Mouse (Mus musculus) frontal cortex, postnatal 14 days (tissue): ENCODE results near the gene Nav2.

ENCODE experiments used
- DNase-seq, 2 experiments: peaks; one replicate each; pipeline ENCODE4 v3.0.0; 2022; ENCODE audit warnings: low spot score in 2 of 2

The Nav2 gene

GRCm38 (mm10) chr7:48934816-48935215 lies 26.3 kb downstream of the Nav2 start:
- no peak for DNase-seq

DNA sequence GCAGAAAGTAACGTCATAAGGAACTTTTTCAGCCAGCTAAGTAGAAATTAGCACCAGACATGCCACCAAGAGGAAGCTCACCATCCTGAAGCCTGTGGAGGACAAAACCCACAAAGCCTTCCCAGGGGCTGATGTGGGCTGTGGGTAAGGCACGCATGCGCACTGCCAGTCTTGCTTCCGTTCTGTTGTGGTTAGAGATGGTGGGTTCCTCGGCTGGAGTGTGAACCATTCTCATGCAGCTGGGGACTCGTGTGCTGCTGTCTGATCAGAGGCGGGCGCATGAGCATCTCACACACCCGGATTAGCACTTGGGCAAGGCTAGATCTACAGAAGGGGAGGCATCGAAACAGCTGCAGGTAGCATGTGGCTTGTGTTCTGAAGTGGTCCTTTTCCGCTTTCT lies 29.0 kb downstream of the Nav2 start:
- DNase-seq: no peak

- DNase-seq: no peak
These were observed 29.7 kb downstream of the Nav2 start for GRCm38 (mm10) chr7:48938190-48938589.

GRCm38 (mm10) chr7:48948381-48949108 lies 40.0 kb downstream of the Nav2 start:
- DNase-seq: no peak

DNA sequence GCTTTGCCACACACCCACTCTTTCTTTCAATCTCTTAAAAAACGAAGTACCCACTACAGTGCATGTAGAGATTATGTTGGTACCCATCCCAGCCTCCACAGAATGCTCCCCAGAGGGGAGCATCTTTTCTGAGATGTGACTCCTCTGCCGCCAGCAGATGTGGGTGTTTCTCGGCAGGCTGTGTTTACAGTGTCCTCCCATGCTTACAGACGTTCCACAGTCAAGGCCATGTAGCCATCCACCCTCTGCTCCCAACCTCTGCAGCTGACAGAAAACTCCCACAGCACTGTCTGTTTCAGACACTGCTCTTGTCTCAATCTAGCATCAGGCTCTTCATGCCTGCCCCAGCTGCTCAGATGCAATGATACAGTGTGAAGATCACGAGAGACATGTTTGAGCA lies 46.0 kb downstream of the Nav2 start:
- DNase-seq: no peak

DNA sequence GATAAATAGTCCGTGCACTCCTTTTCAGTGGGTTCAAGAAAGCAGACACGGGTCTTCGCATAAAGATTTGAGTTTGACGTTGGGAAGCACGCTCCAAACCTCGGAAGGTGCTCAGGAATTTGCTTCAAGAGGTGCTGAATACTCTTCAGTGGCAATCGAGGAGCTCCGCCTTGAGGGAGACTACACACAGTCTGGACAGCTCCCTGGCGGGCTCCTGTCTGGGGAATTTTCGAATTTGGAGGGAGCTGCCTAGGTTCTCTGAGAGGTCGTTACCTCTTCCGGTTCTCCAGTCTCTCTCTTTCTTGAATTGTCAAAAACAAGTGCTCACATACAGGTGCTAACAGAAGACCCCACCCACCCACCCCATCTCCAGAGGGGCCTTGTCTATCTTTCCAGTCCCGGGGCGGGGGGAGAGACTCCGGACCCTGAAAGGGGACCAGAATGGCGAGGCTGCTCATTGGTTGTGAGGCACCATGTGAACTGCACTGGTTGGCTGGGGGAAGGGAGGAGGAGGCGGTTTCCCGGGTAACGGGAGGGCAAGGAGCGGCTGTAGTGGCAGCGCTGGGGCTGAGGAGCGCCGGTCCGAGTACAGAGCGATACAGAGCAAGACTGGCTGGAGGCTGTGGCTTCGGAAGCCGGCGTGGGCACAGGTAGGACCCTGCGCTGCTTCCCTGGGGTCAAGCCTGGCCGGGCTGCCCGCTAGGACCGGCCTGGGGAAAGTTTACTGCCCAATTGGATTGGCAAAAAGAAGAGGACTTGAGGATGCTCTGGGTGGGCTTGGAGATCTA lies 50.2 kb downstream of the Nav2 start:
- DNase-seq: peak; percentile 80 to 82

DNA sequence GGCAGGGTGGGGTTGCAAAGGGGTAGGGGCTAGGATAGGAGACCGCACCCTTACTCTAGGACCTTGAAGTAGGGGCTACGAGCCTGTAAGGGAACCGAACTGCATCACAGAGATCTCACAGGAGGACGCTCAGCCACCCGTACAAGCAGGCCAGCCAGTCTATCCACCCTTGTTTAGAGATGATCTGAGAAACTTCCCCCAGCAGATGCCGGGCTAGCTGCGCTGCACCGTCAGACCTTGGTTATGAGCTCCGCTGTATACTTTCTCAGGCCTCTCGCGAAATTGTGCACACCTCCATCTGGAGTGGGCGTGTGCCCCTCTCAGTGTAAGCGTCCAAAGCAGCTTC lies 50.8 kb downstream of the Nav2 start:
- no peak for DNase-seq

DNA sequence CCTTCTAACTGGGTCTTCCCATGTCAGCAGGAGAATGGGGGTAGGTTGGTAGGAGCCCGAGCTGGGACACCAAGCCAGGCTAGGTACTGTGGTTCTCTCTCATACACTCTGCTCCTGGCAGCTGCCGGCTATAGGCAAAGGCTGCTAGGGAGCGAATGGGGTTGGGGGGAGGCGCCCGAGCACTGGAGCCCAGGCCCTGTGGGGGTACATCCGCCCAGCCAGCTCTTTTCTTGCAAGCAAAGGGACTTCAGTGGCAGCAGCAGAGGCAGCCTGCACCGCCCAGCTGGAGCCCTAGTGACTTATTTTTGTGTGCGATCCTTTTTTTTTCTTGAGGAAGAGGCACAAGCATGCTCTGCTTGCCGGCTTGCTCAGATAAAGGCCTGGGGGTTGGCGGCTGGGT lies 51.6 kb downstream of the Nav2 start:
- no peak for DNase-seq

- DNase-seq: no peak
These were observed 53.0 kb downstream of the Nav2 start for GRCm38 (mm10) chr7:48961501-48961900.

- DNase-seq: no peak
These were observed 53.4 kb downstream of the Nav2 start for GRCm38 (mm10) chr7:48961935-48962334.

GRCm38 (mm10) chr7:48963112-48963511 lies 54.6 kb downstream of the Nav2 start:
- DNase-seq: no peak

DNA sequence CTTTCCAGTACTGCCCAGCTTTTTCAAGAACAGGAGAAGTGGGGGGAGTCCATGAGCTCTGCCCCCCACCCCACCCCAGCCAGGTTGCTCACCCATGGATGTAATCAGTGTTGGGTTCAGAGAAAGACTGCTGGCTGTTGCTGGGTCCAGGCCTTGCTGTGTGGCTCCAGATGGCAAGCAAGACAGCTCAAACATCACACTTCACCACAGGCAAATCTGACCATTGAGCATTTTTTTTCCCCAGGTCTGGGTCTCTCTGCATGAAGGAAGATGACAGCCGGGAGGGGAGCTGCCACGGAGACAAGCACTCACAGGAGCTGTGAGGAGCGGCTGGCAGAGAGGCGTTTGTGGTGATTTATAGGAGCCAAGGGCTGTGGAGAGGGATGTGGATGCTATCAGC lies 55.0 kb downstream of the Nav2 start:
- no peak for DNase-seq

DNA sequence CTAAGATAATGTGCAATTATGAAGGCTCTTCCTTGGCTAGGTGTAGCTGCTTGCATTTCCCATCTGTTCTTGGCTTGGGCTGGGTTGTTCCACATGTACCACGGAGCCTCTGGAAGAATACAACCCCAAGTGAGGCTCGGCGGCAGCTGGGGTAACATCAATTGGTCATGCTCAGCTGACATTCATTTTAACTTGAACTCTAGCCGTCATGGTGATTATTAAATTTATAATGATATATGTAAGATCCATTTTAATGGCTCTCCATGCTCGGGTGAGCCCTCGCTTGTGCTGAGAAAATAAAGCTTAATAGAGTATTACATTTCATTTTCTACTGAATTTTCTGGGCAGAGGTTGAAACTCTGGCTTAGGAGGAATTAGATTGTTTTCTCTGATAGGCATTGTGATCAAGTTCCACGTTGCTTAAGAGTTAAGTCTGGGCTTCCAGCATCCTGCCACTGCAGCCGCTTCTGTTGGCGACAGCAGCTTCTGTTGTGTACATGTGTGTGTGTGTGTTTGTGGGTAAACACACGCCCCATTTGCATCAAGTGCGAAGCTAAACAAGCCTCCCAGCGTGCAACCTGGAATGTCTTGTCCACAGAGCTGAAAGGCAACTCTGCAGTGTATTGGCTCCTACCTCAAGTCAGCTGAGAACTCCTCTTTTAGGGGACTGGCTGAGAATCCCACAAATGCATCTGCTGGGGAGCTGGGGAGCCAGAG lies 57.4 kb downstream of the Nav2 start:
- no peak for DNase-seq

DNA sequence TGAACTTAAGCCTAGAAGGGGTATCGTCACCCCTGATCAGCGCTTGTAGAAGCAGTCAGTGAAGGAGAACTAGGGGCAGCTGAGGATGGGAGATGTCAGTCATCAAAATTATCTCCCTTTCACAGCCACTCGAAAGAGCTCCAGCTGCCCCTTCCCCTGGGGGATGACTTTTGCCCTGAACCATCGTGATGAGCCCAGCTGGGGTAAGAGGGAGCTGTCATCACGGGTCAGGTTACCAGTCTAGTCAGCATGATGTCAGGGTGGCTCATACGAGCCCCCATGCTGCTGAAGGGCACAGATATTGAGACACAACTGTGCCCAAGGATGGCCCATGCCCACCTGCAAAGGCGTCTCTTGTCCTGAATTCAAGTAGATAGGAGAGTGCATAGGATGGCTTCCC lies 72.5 kb downstream of the Nav2 start:
- no peak for DNase-seq

DNA sequence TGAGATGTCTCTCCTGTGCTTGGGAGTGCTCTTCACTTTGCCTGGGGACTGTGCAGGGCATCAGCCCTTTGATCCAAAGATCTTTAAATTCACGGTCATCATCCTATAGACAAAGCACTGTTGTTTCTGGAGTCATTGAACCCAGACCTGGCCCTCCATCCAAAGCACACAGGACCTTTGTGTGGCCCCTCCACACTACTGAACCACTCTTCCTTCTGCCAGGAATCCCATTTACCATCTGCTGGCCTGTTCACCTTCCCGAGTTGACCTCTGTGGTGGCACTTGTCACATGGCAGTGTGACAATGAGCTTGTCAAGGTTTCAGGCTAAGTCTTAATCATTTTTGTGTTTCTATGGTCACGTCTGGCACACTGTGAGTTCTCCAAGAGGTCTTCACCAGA lies 73.3 kb downstream of the Nav2 start:
- no peak for DNase-seq

DNA sequence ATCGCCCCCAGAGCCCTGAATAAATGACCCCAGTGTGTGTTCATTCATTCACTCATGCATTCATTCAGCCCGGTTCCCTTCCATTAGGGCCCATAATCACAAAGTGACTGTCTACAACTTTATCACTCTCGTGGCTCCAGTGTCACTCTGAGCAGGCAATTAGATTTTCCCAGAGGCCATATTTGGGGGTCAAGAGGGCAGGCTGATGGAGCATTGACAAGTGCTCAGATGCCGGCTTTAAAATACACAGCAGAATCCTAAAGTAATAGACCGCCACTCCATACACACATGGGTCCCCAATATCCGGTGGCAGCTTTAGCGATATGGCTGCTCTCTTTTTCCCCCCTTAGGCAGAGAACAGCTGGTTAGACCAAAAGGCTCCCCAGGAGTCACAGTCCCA lies 74.1 kb downstream of the Nav2 start:
- DNase-seq: no peak

- no peak for DNase-seq
These were observed 83.5 kb downstream of the Nav2 start for GRCm38 (mm10) chr7:48991911-48992552.

- DNase-seq: no peak
These were observed 86.7 kb downstream of the Nav2 start for GRCm38 (mm10) chr7:48995171-48995570.

DNA sequence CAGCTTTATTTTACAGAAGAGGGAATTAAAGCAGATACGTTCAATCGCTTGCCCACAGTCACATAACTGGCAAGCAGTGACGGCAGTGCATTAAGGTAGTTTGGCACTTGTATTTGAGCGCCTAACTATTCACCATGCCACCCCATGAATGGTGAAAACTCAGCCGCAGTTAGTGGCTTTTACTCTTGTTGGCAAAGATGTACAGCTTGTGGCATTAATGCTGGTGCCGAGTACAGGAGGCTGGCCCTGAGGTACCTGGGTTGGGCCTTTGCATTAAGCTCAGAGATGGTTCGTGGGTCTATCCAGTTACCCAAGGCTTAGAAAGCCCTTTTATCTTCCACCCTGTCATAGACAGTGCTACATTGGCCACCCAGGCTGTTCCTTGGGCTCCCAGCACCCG lies 87.2 kb downstream of the Nav2 start:
- DNase-seq: no peak

DNA sequence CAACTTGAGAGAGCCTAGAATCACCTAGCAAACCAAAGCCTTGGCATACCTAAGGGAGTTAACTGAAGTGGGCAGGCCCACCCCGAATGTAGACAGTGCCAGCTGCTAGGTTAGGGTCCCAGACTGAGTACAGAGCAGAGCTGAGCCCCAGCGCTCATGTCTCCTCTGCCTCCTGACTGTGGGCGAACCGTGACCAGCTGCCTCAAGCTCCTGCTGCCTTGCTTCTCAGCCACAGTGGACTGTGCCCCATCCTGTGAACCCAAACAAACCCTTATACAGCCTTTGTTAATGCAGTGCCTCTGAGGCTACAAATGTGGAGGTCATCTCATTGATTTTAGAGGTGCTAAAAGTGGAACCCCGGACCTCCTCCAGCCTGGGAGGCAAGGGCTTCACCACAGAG lies 88.3 kb downstream of the Nav2 start:
- DNase-seq: no peak

- no peak for DNase-seq
These were observed 89.6 kb downstream of the Nav2 start for GRCm38 (mm10) chr7:48998097-48998496.

DNA sequence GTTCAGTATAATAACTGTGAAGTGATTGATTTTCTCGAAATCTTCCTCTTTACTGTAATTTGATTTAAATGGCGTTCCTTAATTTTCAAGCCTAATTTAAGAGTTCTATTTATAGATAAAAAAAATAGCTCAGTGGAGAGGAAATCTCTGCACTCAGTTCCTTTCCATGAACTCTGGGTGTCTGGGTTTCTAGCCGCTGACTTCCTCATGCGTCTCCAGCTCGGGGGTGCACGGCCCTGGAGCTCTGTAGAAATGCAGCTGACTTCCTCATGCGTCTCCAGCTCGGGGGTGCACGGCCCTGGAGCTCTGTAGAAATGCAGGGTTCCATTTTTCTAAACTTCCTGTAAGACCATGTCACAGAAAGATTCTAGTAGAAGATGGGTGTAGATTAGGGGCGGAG lies 90.1 kb downstream of the Nav2 start:
- no peak for DNase-seq
